Mouse (Mus musculus): ENCODE data around the gene Vamp2. TPM values are rescaled to one million over a fixed set of nuclear protein-coding genes. Genes with fewer than 3 reads are reported as not detected.
A peak's percentile ranks its signal among the peaks of the same experiment; 100 is the strongest.

Vamp2 gene
- total RNA-seq (2021), result 10 to 100 TPM; 80.2 to 84.6 TPM

GRCm38 (mm10) chr11:69088103-69088855, at the start of gene Vamp2:
TSS of gene Vamp2 (plus strand) at chr11:69088490.
- peak; percentile 94 for DNase-seq

GRCm38 (mm10) chr11:69045531-69046394, 42.5 kb upstream of the Vamp2 start, which contains the start of gene Aurkb:
TSS of gene Aurkb (plus strand) at chr11:69045647.
- DNase-seq, result peak; percentile 89

- no peak for DNase-seq
These were observed 41.9 kb upstream of the Vamp2 start for GRCm38 (mm10) chr11:69046395-69046774.

GRCm38 (mm10) chr11:69047592-69047991, 40.7 kb upstream of the Vamp2 start:
- no peak for DNase-seq

GRCm38 (mm10) chr11:69048151-69048550, 40.1 kb upstream of the Vamp2 start:
- no peak for DNase-seq

GRCm38 (mm10) chr11:69050748-69051147, 37.5 kb upstream of the Vamp2 start:
- no peak for DNase-seq

GRCm38 (mm10) chr11:69051771-69052170, 36.5 kb upstream of the Vamp2 start:
- DNase-seq, result no peak

GRCm38 (mm10) chr11:69052824-69053421, 35.4 kb upstream of the Vamp2 start:
- no peak for DNase-seq

GRCm38 (mm10) chr11:69053848-69054247, 34.4 kb upstream of the Vamp2 start:
- no peak for DNase-seq

- DNase-seq, result no peak
These were observed 30.0 kb upstream of the Vamp2 start for GRCm38 (mm10) chr11:69058265-69058664.

- DNase-seq, result no peak
These were observed 29.4 kb upstream of the Vamp2 start for GRCm38 (mm10) chr11:69058729-69059356.

- DNase-seq, result peak; percentile 95
These were observed 28.8 kb upstream of the Vamp2 start, which contains the start of gene Borcs6 for GRCm38 (mm10) chr11:69059357-69059974. TSS of gene Borcs6 (plus strand) at chr11:69059717.

GRCm38 (mm10) chr11:69059975-69060411, 28.3 kb upstream of the Vamp2 start:
- peak; percentile 66 for DNase-seq

- DNase-seq, result no peak
These were observed 27.6 kb upstream of the Vamp2 start for GRCm38 (mm10) chr11:69060448-69061254.

GRCm38 (mm10) chr11:69061255-69061912, 26.9 kb upstream of the Vamp2 start:
- no peak for DNase-seq

- peak; percentile 81 for DNase-seq
These were observed 26.0 kb upstream of the Vamp2 start for GRCm38 (mm10) chr11:69062194-69062760.

GRCm38 (mm10) chr11:69062761-69063224, 25.5 kb upstream of the Vamp2 start:
- DNase-seq, result peak; percentile 97

- DNase-seq, result peak; percentile 92
These were observed 24.7 kb upstream of the Vamp2 start for GRCm38 (mm10) chr11:69063413-69064201.
